Mouse (Mus musculus) B cell, adult 67 days (primary cell): ENCODE results near the gene Gm15085. TPM values are rescaled to one million over a fixed set of nuclear protein-coding genes. Genes with fewer than 3 reads are reported as not detected.

ENCODE experiments used
- total RNA-seq, 2 experiments: library from RNA; stranded (reverse); gene quantifications; 4 replicates each; pipeline ENCODE4 v1.2.4; 2023

The Gm15085 gene
- total RNA-seq, result not detected

GRCm38 (mm10) chrX:149447317-149447716 lies at the start of gene Gm15085:
Gene Gm15085 (plus strand): TSS chrX:149447617.

Other genes with a start within 250 kb of the Gm15085 start
- not detected for gene Gm15093, start 175.2 kb upstream of the Gm15085 start, total RNA-seq
- gene Gm10439, start 147.0 kb downstream of the Gm15085 start, total RNA-seq, result not detected